Mouse (Mus musculus) lung, adult 18-20 months (tissue): ENCODE measurements around the gene Rtl10.

ENCODE experiments used
- DNase-seq, 2 experiments: peaks; one replicate each; pipeline ENCODE4 v3.0.0; 2022; ENCODE audit warnings: mixed read lengths in 2 of 2

Rtl10 gene

DNA sequence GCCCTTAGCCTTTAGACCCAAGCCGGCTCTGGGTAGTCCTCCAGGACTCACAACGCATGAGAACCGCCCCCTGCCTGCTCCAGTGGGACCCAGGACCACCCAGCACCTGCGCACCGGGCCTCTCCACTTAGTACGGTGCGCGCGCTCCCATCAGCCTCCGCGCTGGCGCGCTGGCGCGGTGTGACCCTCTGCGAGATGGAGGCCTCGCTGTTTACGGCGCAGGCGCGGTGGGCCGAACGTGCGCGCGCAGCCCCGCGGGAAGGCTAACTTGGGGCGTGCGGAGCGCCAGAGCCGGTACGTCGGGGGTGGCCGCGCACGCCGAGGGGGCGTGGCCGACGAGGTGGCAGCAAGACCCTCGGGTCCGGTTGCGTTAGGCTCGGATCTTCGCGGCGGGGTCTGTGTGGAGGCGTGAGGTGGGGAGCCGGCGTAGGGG is at the start of gene Rtl10, which contains the start of gene Gnb1l:
Gene Rtl10, plus strand, starts transcription at position 344 of the 433 bp plus-strand sequence.
Gene Gnb1l, plus strand, starts transcription at position 156 of the 433 bp plus-strand sequence.
- DNase-seq, result peak; percentile 93 to 95

DNA sequence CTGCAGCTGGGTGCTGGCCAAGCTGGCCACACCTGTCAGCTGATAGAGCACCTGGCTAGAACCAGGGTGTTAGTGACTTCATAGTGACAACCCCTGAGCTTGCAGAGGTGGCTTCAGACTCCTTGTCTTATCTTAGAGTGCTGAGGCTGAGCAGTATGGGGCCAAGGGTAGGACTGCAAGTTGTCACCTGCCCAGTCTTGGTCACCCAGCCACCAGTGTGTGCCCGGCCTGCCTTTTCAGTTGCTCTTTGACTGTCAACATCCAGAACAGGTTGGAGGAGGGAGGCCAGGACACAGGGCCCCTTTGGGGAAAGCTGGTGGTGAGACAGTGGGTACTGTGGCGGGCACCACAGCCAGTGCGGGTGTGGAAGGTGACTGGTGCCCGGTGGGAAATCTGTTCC is 49.7 kb upstream of the Rtl10 start:
- DNase-seq, result no peak

GRCm38 (mm10) chr16:18451486-18452181 is 47.1 kb upstream of the Rtl10 start:
- no peak for DNase-seq

GRCm38 (mm10) chr16:18452361-18452862 is 46.3 kb upstream of the Rtl10 start:
- DNase-seq, result no peak

GRCm38 (mm10) chr16:18453846-18454245 is 44.9 kb upstream of the Rtl10 start:
- no peak for DNase-seq

DNA sequence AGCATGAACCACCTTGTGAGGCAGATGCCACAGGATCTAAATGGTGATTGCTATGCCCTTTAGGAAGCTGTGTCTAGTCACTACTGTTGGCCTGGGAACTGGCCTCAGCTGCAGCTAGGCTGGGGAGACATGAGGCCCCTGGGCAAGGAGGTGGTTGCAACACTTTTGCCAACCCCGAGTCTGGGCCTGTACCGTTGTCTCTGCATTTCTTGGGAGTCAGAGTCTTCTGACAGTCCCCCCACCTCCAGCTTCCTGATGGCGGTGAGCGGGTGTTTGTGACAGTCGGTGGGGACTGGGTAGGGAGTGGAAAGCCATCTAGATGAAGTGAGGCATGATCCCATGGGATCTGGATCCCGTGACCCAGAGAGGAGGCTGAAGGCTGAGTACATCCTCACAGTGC is 43.3 kb upstream of the Rtl10 start:
- no peak for DNase-seq

DNA sequence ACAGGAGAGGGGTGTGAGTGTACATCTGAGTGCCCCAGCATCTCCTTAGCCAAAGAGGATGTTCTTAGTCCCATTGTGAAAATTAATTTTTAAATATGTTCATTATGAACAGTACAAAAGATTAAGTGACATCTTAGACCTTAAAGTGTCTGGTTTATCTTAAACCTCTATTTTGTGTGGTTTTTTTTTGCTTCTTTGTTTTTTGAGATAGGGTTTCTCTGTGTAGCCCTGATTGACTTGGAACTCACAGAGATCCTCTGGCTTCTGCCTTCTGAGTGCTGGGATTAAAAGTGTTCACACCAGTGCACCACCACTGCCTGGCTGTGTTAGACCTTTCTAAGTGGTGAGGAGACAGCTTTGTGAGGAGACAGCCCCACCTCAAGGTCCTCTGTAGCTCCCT is 40.0 kb upstream of the Rtl10 start:
- no peak for DNase-seq

GRCm38 (mm10) chr16:18459335-18459954 is 39.3 kb upstream of the Rtl10 start:
- peak; percentile 63 to 71 for DNase-seq

GRCm38 (mm10) chr16:18459955-18460370 is 38.7 kb upstream of the Rtl10 start:
- peak; percentile 9 to 33 for DNase-seq

GRCm38 (mm10) chr16:18460826-18461225 is 37.9 kb upstream of the Rtl10 start:
- no peak for DNase-seq

GRCm38 (mm10) chr16:18462031-18462430 is 36.7 kb upstream of the Rtl10 start:
- DNase-seq, result no peak

DNA sequence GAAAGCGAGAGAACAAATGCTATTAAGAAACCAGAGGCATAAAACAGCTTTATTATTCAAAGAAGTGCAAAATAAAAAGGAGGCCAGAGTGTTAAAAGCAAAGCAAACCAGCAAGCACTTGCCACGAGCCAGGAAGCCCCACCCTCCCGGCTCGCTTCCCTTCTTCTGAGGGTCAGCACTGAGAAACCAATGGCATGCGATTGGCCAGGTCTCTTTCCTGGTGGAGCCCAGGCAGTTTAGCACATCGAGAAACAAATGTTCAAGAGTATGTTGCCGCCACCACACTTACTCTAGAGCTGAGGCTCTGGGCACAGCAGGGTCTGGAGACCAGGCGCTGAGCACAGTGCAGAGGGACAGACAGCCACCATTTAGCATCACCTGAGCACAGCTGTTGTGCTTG is 36.1 kb upstream of the Rtl10 start:
- DNase-seq, result peak; percentile 18 to 48

DNA sequence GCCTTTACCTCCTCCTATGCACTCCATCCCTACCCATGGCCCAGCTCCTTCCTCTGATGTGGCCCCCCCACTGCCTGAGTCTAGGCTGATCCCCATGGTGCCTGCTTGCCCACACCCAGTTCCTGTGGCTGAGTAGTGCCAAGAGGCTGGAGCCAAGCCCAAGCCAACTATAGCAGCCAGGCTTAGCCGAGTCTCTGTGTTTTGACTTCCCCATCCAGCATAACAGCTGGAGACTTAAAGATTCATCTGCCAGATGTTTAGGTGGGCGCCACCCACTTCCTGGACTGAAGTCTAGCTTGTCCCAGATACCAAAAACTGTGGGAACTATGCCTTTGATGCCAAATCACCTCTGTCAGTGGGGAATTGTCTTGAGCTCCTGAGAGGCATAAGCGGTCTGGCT is 34.4 kb upstream of the Rtl10 start:
- peak; percentile 61 to 74 for DNase-seq

GRCm38 (mm10) chr16:18470829-18471228 is 27.9 kb upstream of the Rtl10 start:
- DNase-seq, result no peak

DNA sequence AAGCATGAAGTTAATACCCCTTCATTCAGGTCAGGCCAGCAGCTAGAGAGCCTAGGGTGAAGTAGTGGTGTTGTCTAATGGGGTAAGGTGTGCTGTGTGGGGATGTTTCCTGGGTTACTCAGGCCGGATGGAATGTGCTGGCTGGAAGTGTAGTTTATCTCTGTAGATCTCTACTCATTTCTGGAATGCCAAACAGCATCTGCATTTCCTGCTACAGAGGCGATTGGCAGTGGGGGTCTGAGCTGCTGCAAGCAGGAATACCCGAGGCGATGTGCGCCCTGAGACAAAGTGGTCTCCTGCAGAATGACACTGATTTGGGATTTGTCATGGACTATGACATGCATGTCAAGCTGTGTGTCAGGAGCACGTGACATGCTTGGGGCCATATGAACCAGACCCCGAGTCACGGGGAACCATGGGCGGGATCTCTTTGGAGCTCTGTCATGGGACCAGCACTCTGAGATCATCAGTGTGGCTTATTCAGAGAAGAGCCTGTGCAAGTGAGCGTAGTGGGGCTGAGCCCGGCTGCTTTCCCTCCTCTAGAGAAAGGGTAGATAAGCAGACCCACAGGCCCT is 27.2 kb upstream of the Rtl10 start:
- DNase-seq, result no peak

DNA sequence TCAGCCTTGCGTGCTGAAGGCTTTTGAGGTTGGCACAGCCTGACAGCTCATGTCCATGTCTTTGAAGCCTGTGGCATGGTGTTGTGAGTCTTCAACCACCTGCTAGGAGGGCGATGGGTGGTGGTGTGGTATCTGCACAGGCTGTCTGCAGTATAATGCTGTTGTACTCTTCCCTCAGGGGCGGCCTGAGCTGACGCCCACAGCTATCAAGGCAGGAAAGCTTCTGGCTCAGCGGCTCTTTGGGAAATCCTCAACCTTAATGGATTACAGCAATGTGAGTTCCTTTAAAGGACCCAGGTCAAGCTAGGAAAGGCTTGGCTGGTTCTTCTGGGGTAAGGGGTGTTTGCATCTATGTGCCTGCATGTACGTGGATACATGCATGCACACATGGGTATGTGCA is 26.7 kb upstream of the Rtl10 start:
- no peak for DNase-seq

GRCm38 (mm10) chr16:18472416-18472815 is 26.3 kb upstream of the Rtl10 start:
- DNase-seq, result no peak

GRCm38 (mm10) chr16:18472976-18473375 is 25.7 kb upstream of the Rtl10 start:
- DNase-seq, result no peak

DNA sequence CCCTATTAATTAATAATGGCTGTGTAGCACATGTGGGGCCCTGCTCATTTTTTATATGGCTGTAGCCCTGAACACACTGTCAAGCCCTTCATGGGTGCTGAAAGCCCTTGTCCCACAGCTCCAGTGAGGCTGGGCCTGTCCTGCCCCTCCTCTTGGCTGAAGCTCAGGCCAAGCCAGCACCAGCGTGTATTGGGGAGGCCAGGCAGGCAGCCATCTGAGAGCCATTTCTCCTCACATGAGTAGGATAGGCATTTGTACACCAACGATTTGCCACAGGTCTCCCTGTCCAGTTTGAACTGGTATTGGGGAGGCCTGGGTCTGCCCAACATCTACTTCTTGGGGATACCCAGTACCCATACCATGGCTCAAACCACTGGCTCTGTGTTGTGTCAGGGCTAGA is 24.7 kb upstream of the Rtl10 start:
- no peak for DNase-seq

GRCm38 (mm10) chr16:18477996-18478395 is 20.7 kb upstream of the Rtl10 start:
- no peak for DNase-seq

- no peak for DNase-seq
Measured at GRCm38 (mm10) chr16:18479667-18480066, 19.0 kb upstream of the Rtl10 start.

- DNase-seq, result no peak
Measured at GRCm38 (mm10) chr16:18480933-18481485, 17.7 kb upstream of the Rtl10 start.

GRCm38 (mm10) chr16:18482431-18482830 is 16.3 kb upstream of the Rtl10 start:
- DNase-seq, result no peak

GRCm38 (mm10) chr16:18483839-18484238 is 14.9 kb upstream of the Rtl10 start:
- no peak for DNase-seq
